In the genomic region with DNA sequence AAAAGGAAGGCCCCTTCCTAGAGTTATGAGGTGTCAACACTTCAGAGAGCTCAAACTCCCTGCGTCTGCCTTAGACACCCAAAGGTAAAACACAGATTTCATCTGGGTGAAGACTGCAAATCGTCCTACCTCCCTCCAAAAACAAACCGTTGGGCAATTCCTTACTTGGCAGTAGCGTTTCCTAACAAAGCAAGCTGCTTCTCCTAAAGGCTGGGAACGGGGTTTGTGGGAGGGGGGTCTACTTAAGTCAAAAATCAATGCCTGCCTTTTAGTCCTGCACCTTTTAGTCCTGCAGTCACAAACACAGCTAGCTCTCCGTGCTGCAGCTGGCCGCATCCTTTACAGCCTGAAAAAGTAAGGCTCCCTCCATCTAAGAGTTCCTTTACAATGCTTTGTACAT, we compare ENCODE assay signal across 9 mouse cellular contexts. TPM values are rescaled to one million over a fixed set of nuclear protein-coding genes. Genes with fewer than 3 reads are reported as not detected.
DNase-seq lines count a peak whose midpoint lies in the region; ATAC-seq and TF ChIP-seq lines count a peak whose summit lies in the region.
"Had no signal": no experiment of that assay in that cellular context is flagged by ENCODE, and none has a peak within 500 bp of the region (broad histone marks: within the 10 kb centered on the region; RNA-seq: fewer than 3 reads in every experiment).

No protein-coding gene starts in this region.

- no peak overlapping the region for H3K27ac ChIP-seq in kidney, embryonic 14.5 days (ENCODE audit: low read depth, low read length)
- H3K27ac ChIP-seq in hindbrain, embryonic 16.5 days (ENCODE audit: low read depth, low read length), result peak overlapping the region; percentile 87
- H3K27ac ChIP-seq in midbrain, postnatal 0 days (ENCODE audit: low read depth, low read length), result peak overlapping the region; percentile 87

- no peak for DNase-seq in kidney, postnatal 10 days
- DNase-seq in embryo, embryonic 9.5 days (ENCODE audit: extremely low spot score), result peak; percentile 33
- DNase-seq in midbrain, postnatal 0 days (ENCODE audit: low spot score), result peak; percentile 10
- no peak for DNase-seq in layer of hippocampus, postnatal 14 days (ENCODE audit: low spot score in 2 of 2)
- DNase-seq in c-Kit-positive CD71-positive TER-119-positive erythroid progenitor cells, embryonic 14.5 days (ENCODE audit: low spot score), result no peak
- no peak for DNase-seq in right cerebral cortex, postnatal 10 days (ENCODE audit: low spot score in 2 of 2)

- 8% methylated on average over 7 of the region's 7 CpGs for WGBS in kidney, embryonic 14.5 days
- WGBS in hindbrain, embryonic 16.5 days, result 2% methylated on average over 7 of the region's 7 CpGs
- 4% methylated on average over 7 of the region's 7 CpGs for WGBS in midbrain, postnatal 0 days

- H3K4me1 ChIP-seq in kidney, embryonic 14.5 days (ENCODE audit: control insufficient read depth, insufficient read depth, low read length), result no peaks in the 10 kb centered on the region
- peaks cover 16% of the 10 kb centered on the region for H3K4me1 ChIP-seq in hindbrain, embryonic 16.5 days (ENCODE audit: control insufficient read depth, insufficient read depth, low read depth, low read length)
- H3K4me1 ChIP-seq in midbrain, postnatal 0 days (ENCODE audit: insufficient read depth, low read length), result peaks cover 8% of the 10 kb centered on the region

- TF ChIP-seq CTCF in midbrain, postnatal 0 days (IDR thresholded peaks at IDR 0.05), result no peak

- peak overlapping the region; percentile 68 for H3K4me3 ChIP-seq in kidney, embryonic 14.5 days (ENCODE audit: low read length)
- H3K4me3 ChIP-seq in hindbrain, embryonic 16.5 days (ENCODE audit: low read length), result peak overlapping the region; percentile 91
- peak overlapping the region; percentile 81 for H3K4me3 ChIP-seq in midbrain, postnatal 0 days (ENCODE audit: low read depth, low read length)

- no peaks in the 10 kb centered on the region for H3K36me3 ChIP-seq in kidney, embryonic 14.5 days (ENCODE audit: control insufficient read depth, insufficient read depth, low read length)
- H3K36me3 ChIP-seq in hindbrain, embryonic 16.5 days (ENCODE audit: control insufficient read depth, insufficient read depth, low read length), result no peaks in the 10 kb centered on the region; the same call in 1 of the 2 replicates
- no peaks in the 10 kb centered on the region for H3K36me3 ChIP-seq in midbrain, postnatal 0 days (ENCODE audit: insufficient read depth, low read length)

- no peaks in the 10 kb centered on the region for H3K27me3 ChIP-seq in kidney, embryonic 14.5 days (ENCODE audit: control insufficient read depth, insufficient read depth, low read length)
- H3K27me3 ChIP-seq in hindbrain, embryonic 16.5 days (replicated peaks; ENCODE audit: control insufficient read depth, insufficient read depth, low read length), result no peaks in the 10 kb centered on the region
- H3K27me3 ChIP-seq in midbrain, postnatal 0 days (ENCODE audit: insufficient read depth, low read length), result no peaks in the 10 kb centered on the region

- ATAC-seq in kidney, embryonic 14.5 days (ENCODE audit: low FRiP score, low TSS enrichment), result no peak
- ATAC-seq in hindbrain, embryonic 16.5 days, result peak; percentile 19; the same call in 1 of the 2 replicates
- ATAC-seq in midbrain, postnatal 0 days (ENCODE audit: low FRiP score), result peak; percentile 6; the same call in 1 of the 2 replicates

- peak overlapping the region; percentile 78 for H3K4me2 ChIP-seq in kidney, embryonic 14.5 days (replicated peaks; ENCODE audit: low read depth, low read length)
- H3K4me2 ChIP-seq in hindbrain, embryonic 16.5 days (ENCODE audit: low read length), result peak overlapping the region; percentile 77
- H3K4me2 ChIP-seq in midbrain, postnatal 0 days (ENCODE audit: low read depth, low read length, poor library complexity, severe bottlenecking), result peak overlapping the region; percentile 79

- no peaks in the 10 kb centered on the region for H3K9me3 ChIP-seq in kidney, embryonic 14.5 days (ENCODE audit: control insufficient read depth, low read length)
- H3K9me3 ChIP-seq in hindbrain, embryonic 16.5 days (ENCODE audit: control insufficient read depth, low read length), result no peaks in the 10 kb centered on the region
- H3K9me3 ChIP-seq in midbrain, postnatal 0 days (ENCODE audit: low read length), result no peaks in the 10 kb centered on the region

- peak overlapping the region; percentile 85; the same call in 1 of the 2 replicates for H3K9ac ChIP-seq in kidney, embryonic 14.5 days (ENCODE audit: low read depth, low read length)
- peak overlapping the region; percentile 97 for H3K9ac ChIP-seq in hindbrain, embryonic 16.5 days (ENCODE audit: low read depth, low read length)
- H3K9ac ChIP-seq in midbrain, postnatal 0 days (replicated peaks; ENCODE audit: low read length, poor library complexity, severe bottlenecking), result peak overlapping the region; percentile 92

RNA-seq across cellular contexts. Expression of a gene that starts 0.9 kb away (rescaled TPM):
- polyA plus RNA-seq in kidney, embryonic 14.5 days (2014; fragmentation: Nextera tagmentation; extraction: Ambion mirVana), result 27.7 and 29.4 TPM in 2 replicates
- polyA plus RNA-seq in hindbrain, embryonic 16.5 days (2015; fragmentation: Nextera tagmentation; extraction: Ambion mirVana), result 115 and 127 TPM in 2 replicates
- 70.5 and 77.2 TPM in 2 replicates for total RNA-seq in midbrain, postnatal 0 days (2014; rRNA removed)
- polyA plus RNA-seq in midbrain, postnatal 0 days (2015; fragmentation: Nextera tagmentation; extraction: Ambion mirVana), result 102 and 106 TPM in 2 replicates
- total RNA-seq in layer of hippocampus, postnatal 14 days (2021), result 10 to 100 TPM; 43.2 to 44.5 TPM
- total RNA-seq: MEL had no signal

Comparison
In these comparisons a context has a peak if more than half of its experiments do, and no peak if none do; other contexts are left out.
1. DNase-seq: peak in embryo, embryonic 9.5 days (single experiment) and midbrain, postnatal 0 days (single experiment); none in kidney, postnatal 10 days (single experiment), layer of hippocampus, postnatal 14 days (0 of 2), c-Kit-positive CD71-positive TER-119-positive erythroid progenitor cells, embryonic 14.5 days (single experiment) and right cerebral cortex, postnatal 10 days (0 of 2).
2. Peak in every context shown above with its lines, with median percentiles within 50 percentile points of each other: H3K4me2 ChIP-seq, H3K4me3 ChIP-seq and H3K9ac ChIP-seq.